Mouse (Mus musculus) intestine, embryonic 15.5 days (tissue): ENCODE results near the gene Nop9. TPM values are rescaled to one million over a fixed set of nuclear protein-coding genes. Genes with fewer than 3 reads are reported as not detected.
A peak's percentile ranks its signal among the peaks of the same experiment; 100 is the strongest.

Experiments used
- ATAC-seq: fragments of 200-750 bp; cut with Nextera tagmentation; 2 replicates; pipeline ENCODE4 v1.8.0; 2017; ENCODE audit warnings: moderate TSS enrichment, moderate library complexity
- H3K27ac ChIP-seq: fragments of 300-500 bp; sonication (generic); 2 replicates; pipeline ENCODE4 v1.5.1; 2015; ENCODE audit warnings: mild to moderate bottlenecking, inconsistent platforms
- H3K27me3 ChIP-seq: fragments of 300-500 bp; sonication (generic); replicated peaks from 2 replicates; pipeline ENCODE4 v1.6.1; 2015; ENCODE audit warnings: inconsistent platforms
- H3K36me3 ChIP-seq: fragments of 300-500 bp; sonication (generic); 2 replicates; pipeline ENCODE4 v1.6.1; 2015; ENCODE audit warnings: inconsistent platforms
- H3K4me1 ChIP-seq: fragments of 300-500 bp; sonication (generic); replicated peaks from 2 replicates; pipeline ENCODE4 v1.6.1; 2015; ENCODE audit warnings: inconsistent platforms
- H3K4me2 ChIP-seq: fragments of 300-500 bp; sonication (generic); replicated peaks from 2 replicates; pipeline ENCODE4 v1.6.1; 2015; ENCODE audit warnings: mild to moderate bottlenecking, inconsistent platforms
- H3K4me3 ChIP-seq: fragments of 300-500 bp; sonication (generic); replicated peaks from 2 replicates; pipeline ENCODE4 v1.5.1; 2015; ENCODE audit warnings: inconsistent platforms
- H3K9ac ChIP-seq: fragments of 300-500 bp; sonication (generic); 2 replicates; pipeline ENCODE4 v1.6.1; 2015; ENCODE audit warnings: inconsistent platforms
- H3K9me3 ChIP-seq: fragments of 300-500 bp; sonication (generic); 2 replicates; pipeline ENCODE4 v1.6.1; 2016; ENCODE audit warnings: inconsistent platforms
- WGBS: fragments of 180-500 bp; shearing (Covaris S2); methylation state at CpG from one replicate; pipeline ENCODE4 v1.1.7; 2015; 5-methylcytosine and 5-hydroxymethylcytosine counted together
- polyA plus RNA-seq: library from polyadenylated mRNA; unstranded; fragments of >200 nt; fragmentation: Nextera tagmentation; extraction: Ambion mirVana; gene quantifications from 2 replicates; pipeline ENCODE4 v1.2.1, GENCODE M21; 2015

Nop9 gene
- polyA plus RNA-seq, 1 experiment from 2014 or later, result 35.6 TPM

DNA sequence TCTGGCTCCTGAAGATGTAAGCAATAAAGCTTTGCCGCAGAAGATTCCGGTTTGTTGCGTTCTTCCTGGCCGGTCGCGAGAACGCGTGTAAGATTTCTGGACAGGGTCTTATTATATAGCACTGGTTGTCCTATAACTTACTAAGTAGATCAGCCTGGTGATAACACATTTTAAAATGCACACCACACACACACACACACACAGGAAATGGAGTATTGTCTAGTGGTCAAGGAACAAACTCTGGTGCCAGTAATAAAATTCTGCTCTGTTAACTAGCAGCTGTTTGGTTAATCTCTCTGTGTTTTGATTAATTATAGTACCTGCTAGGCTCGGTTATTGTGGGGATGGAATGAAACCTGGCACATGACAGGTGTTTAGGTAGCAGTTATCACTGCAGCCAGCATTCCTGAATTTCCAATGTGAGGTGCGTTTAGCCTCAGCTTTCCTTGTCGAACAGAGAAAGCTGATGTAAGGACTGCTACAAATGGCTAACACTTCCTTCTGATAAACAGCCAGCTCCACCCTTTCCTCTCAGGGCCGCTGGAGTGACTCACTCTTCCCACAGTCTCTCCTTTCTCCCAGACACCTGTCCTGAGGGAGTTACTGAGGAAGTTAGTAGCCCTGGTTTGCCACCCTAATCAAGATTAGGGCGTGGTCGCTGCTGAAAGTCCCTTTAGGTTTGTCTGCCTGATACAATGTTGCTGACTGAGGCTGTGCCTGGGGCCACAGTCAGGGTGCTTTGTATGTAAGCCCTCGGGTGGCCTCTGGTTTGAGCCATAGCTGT lies 50.1 kb downstream of the Nop9 start:
- H3K4me3 ChIP-seq, result no peak overlapping the region
- H3K4me2 ChIP-seq, result 0 out of 2 replicates have a peak overlapping the region, but pooled peaks have one; percentile 9
- no peaks in the 10 kb centered on the region for H3K27me3 ChIP-seq
- 64% methylated on average over 15 of the region's 15 CpGs for WGBS
- H3K36me3 ChIP-seq, result no peaks in the 10 kb centered on the region
- H3K27ac ChIP-seq, result peak overlapping the region; percentile 69
- H3K9ac ChIP-seq, result no peak overlapping the region
- no peaks in the 10 kb centered on the region for H3K9me3 ChIP-seq
- peak; percentile 97 for ATAC-seq
- H3K4me1 ChIP-seq, result 0 out of 2 replicates have a peak, but pooled peaks cover 4% of the 10 kb centered on the region

Other genes with a start within 250 kb of the Nop9 start
- gene Cpne6, start 235.2 kb upstream of the Nop9 start, polyA plus RNA-seq, result 0.25 and 0.40 TPM in 2 replicates
- gene Nrl, start 220.7 kb upstream of the Nop9 start, polyA plus RNA-seq, result not detected in 2 replicates
- gene Pck2, start 205.4 kb upstream of the Nop9 start, polyA plus RNA-seq, result 48.8 and 50.8 TPM in 2 replicates
- gene Dcaf11, start 185.7 kb upstream of the Nop9 start, polyA plus RNA-seq, result 72.8 and 86.2 TPM in 2 replicates
- gene A730061H03Rik, start 185.3 kb upstream of the Nop9 start, polyA plus RNA-seq, result 2.2 and 2.4 TPM in 2 replicates
- 0.49 and 0.72 TPM in 2 replicates for gene Fitm1, start 170.1 kb upstream of the Nop9 start, polyA plus RNA-seq
- 197 and 207 TPM in 2 replicates for gene Psme1, start 167.6 kb upstream of the Nop9 start, polyA plus RNA-seq
- 9.6 and 11.6 TPM in 2 replicates for gene Emc9, start 160.4 kb upstream of the Nop9 start, polyA plus RNA-seq
- 343 and 366 TPM in 2 replicates for gene Psme2, start 154.6 kb upstream of the Nop9 start, polyA plus RNA-seq
- 15.7 and 16.3 TPM in 2 replicates for gene Rnf31, start 154.0 kb upstream of the Nop9 start, polyA plus RNA-seq
- 10.5 and 10.8 TPM in 2 replicates for gene Irf9, start 142.1 kb upstream of the Nop9 start, polyA plus RNA-seq
- gene Rec8, start 127.7 kb upstream of the Nop9 start, polyA plus RNA-seq, result 8.2 and 10.5 TPM in 2 replicates
- 63.8 and 72.8 TPM in 2 replicates for gene Ipo4, start 109.7 kb upstream of the Nop9 start, polyA plus RNA-seq
- gene Gm49378, start 107.8 kb upstream of the Nop9 start, polyA plus RNA-seq, result 0.86 and 2.6 TPM in 2 replicates
- gene Tm9sf1, start 101.9 kb upstream of the Nop9 start, polyA plus RNA-seq, result 119 and 124 TPM in 2 replicates
- 0.75 and 1.2 TPM in 2 replicates for gene Tssk4, start 95.5 kb upstream of the Nop9 start, polyA plus RNA-seq
- 58.4 and 62.1 TPM in 2 replicates for gene Mdp1, start 85.2 kb upstream of the Nop9 start, polyA plus RNA-seq
- 58.6 and 58.7 TPM in 2 replicates for gene Gmpr2, start 73.8 kb upstream of the Nop9 start, polyA plus RNA-seq
- 510 and 527 TPM in 2 replicates for gene Nedd8, start 73.6 kb upstream of the Nop9 start, polyA plus RNA-seq
- gene Tinf2, start 63.9 kb upstream of the Nop9 start, polyA plus RNA-seq, result 35.8 and 38.7 TPM in 2 replicates
- gene Tgm1, start 31.8 kb upstream of the Nop9 start, polyA plus RNA-seq, result 1.1 and 1.2 TPM in 2 replicates
- gene Rabggta, start 23.4 kb upstream of the Nop9 start, polyA plus RNA-seq, result 34.1 and 34.9 TPM in 2 replicates
- gene Dhrs1, start within 50 bp of the Nop9 start, polyA plus RNA-seq, result 99.4 and 117 TPM in 2 replicates
- 52.7 and 63.5 TPM in 2 replicates for gene Cideb, start 12.8 kb downstream of the Nop9 start, polyA plus RNA-seq
- 0.31 and 0.52 TPM in 2 replicates for gene Ltb4r2, start 15.7 kb downstream of the Nop9 start, polyA plus RNA-seq
- gene Ltb4r1, start 20.3 kb downstream of the Nop9 start, polyA plus RNA-seq, result 0.93 and 1.0 TPM in 2 replicates
- 6.7 and 7.0 TPM in 2 replicates for gene Adcy4, start 38.4 kb downstream of the Nop9 start, polyA plus RNA-seq
- gene Ripk3, start 43.2 kb downstream of the Nop9 start, polyA plus RNA-seq, result 45.2 and 45.6 TPM in 2 replicates
- 25.7 and 26.3 TPM in 2 replicates for gene Nfatc4, start 77.5 kb downstream of the Nop9 start, polyA plus RNA-seq
- 14.5 and 18.3 TPM in 2 replicates for gene Nynrin, start 108.3 kb downstream of the Nop9 start, polyA plus RNA-seq
- 0.18 and 0.29 TPM in 2 replicates for gene Cbln3, start 138.7 kb downstream of the Nop9 start, polyA plus RNA-seq
- 15.1 and 15.4 TPM in 2 replicates for gene Khnyn, start 139.3 kb downstream of the Nop9 start, polyA plus RNA-seq
- 73.6 and 80.3 TPM in 2 replicates for gene Sdr39u1, start 154.6 kb downstream of the Nop9 start, polyA plus RNA-seq
- 1.9 and 3.3 TPM in 2 replicates for gene Cma1, start 199.0 kb downstream of the Nop9 start, polyA plus RNA-seq
- gene Cma2, start 205.3 kb downstream of the Nop9 start, polyA plus RNA-seq, result not detected in 2 replicates